Mouse (Mus musculus): Measurements from ENCODE around the gene Olfr709-ps1.
"Not testable (repeated sequence)": the region's sequence is repeated elsewhere in the genome, so short reads cannot be mapped to it uniquely, and the experiment has no call there.

GRCm38 (mm10) chr7:106901141-106901540, 30.9 kb downstream of the Olfr709-ps1 start, which contains the start of gene Olfr707:
- TF ChIP-seq CTCF (IDR thresholded peaks at IDR 0.05; ENCODE audit: borderline replicate concordance, extremely low read depth, insufficient read depth, insufficient read length); POLR2A (IDR thresholded peaks at IDR 0.05; ENCODE audit: borderline replicate concordance, extremely low read depth, insufficient read depth, insufficient read length, poor library complexity, severe bottlenecking): not testable (repeated sequence)
